Mouse (Mus musculus) erythroblast, embryonic 14.5 days (primary cell): ENCODE results near the gene Adcy7.

ENCODE experiments used
- GATA1 ChIP-seq: IDR thresholded peaks from 2 replicates; pipeline ENCODE4 v1.6.1; 2012; ENCODE audit warnings: low read length, inconsistent platforms, mixed read lengths
- TAL1 ChIP-seq: IDR thresholded peaks from 3 replicates; pipeline ENCODE4 v1.6.1; 2012; ENCODE audit warnings: low read length, inconsistent platforms, mixed read lengths

DNA sequence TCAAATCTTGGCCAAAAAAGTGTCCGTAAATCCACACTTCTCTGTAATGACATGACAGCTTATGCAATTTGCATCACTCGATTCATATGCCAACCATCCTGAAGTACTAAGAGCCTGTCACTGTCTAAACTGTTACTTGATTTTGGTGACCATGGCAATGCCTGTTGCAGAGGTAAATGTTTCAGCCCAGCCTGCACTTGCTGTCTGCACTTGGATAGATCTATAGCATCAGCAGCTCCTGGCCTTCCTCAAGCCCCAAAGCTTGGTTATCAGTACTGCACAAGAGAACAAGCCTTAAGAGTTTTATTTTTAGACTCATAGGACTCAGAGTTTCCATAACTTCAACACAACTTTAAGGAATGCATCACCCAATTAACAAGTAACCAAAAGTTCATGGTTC, 62.2 kb downstream of the Adcy7 start:
- TF ChIP-seq GATA1, result no peak
- TF ChIP-seq TAL1, result no peak
